Mouse (Mus musculus) G1E (cell line): ENCODE data around the gene Gm26727.

Experiments used
- CTCF ChIP-seq: IDR thresholded peaks from 2 replicates; pipeline ENCODE4 v1.5.1; 2012; ENCODE audit warnings: low read depth, low read length, inconsistent platforms, mixed read lengths
- GATA1 ChIP-seq: IDR thresholded peaks from 2 replicates; pipeline ENCODE4 v1.6.1; 2012; ENCODE audit warnings: borderline replicate concordance, low read length, inconsistent platforms, mixed read lengths
- GATA2 ChIP-seq: IDR thresholded peaks from 2 replicates; pipeline ENCODE4 v1.6.1; 2012; ENCODE audit warnings: low read depth, low read length, inconsistent platforms, borderline replicate concordance
- POLR2AphosphoS5 ChIP-seq: IDR thresholded peaks from 2 replicates; pipeline ENCODE4 v1.6.1; 2012; ENCODE audit warnings: low read depth, low read length, inconsistent platforms; ENCODE audit not compliant: insufficient replicate concordance
- TAL1 ChIP-seq: conservative IDR thresholded peaks from 2 replicates; pipeline ENCODE4 v1.6.1; 2012; ENCODE audit warnings: low read depth, low read length, inconsistent platforms, mixed read lengths

DNA sequence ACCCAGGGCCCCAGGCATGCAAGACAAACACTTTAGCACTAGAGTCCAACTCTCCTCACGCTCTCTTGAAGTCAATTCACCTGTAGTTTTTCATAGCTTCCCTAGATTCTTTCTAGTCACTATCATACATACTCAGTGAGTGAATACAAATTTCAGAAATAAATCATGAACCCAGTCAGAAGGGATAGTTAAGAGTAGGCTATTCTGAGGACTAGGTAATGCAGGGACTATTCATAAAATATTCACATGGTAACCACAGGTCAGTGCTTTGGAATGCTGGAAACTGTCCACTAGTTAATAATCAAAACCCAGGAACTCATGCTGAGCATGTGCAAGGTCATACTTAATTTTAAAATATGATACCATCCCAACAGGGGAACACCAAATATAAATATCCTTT is 10.2 kb downstream of the Gm26727 start:
- no peak for TF ChIP-seq CTCF
- no peak for TF ChIP-seq GATA1
- no peak for TF ChIP-seq POLR2AphosphoS5
- TF ChIP-seq TAL1 = no peak
- TF ChIP-seq GATA2 = no peak
